Mouse (Mus musculus) spleen, adult 2 months (tissue): ENCODE measurements around the gene Ass1. TPM values are rescaled to one million over a fixed set of nuclear protein-coding genes. Genes with fewer than 3 reads are reported as not detected.
A peak's percentile ranks its signal among the peaks of the same experiment; 100 is the strongest.

Source experiments
- DNase-seq, 2 experiments: peaks; one replicate each; pipeline versions ENCODE4 v3.0.0 to v3.0.0-alpha.2; 2012 to 2021; ENCODE audit warnings: low spot score in 2 of 2, low read depth in 1 of 2
- H3K27ac ChIP-seq: fragments of 200-500 bp; 2 replicates; pipeline ENCODE4 v1.5.1; 2012; ENCODE audit warnings: low read length, inconsistent platforms; ENCODE audit not compliant: insufficient read depth
- H3K27me3 ChIP-seq: fragments of 200-500 bp; 2 replicates; pipeline ENCODE4 v1.6.1; 2012; ENCODE audit warnings: mild to moderate bottlenecking, moderate library complexity, low read length, inconsistent platforms; ENCODE audit not compliant: control insufficient read depth, insufficient read depth
- H3K36me3 ChIP-seq: fragments of 200-500 bp; 2 replicates; pipeline ENCODE4 v1.6.1; 2012; ENCODE audit warnings: mild to moderate bottlenecking, low read length, inconsistent platforms; ENCODE audit not compliant: control insufficient read depth, insufficient read depth
- H3K4me1 ChIP-seq: fragments of 200-500 bp; 2 replicates; pipeline ENCODE4 v1.6.1; 2011; ENCODE audit warnings: inconsistent platforms; ENCODE audit not compliant: control insufficient read depth, insufficient read depth, insufficient read length
- H3K4me3 ChIP-seq: fragments of 200-500 bp; 2 replicates; pipeline ENCODE4 v1.5.1; 2011; ENCODE audit warnings: mild to moderate bottlenecking, inconsistent platforms; ENCODE audit not compliant: insufficient read depth, insufficient read length; ENCODE audit errors: extremely low read depth
- CTCF ChIP-seq: fragments of 200-500 bp; IDR thresholded peaks from 2 replicates; pipeline ENCODE4 v1.5.1; 2011; ENCODE audit warnings: mild to moderate bottlenecking, inconsistent platforms; ENCODE audit not compliant: insufficient read depth, insufficient read length, insufficient replicate concordance; ENCODE audit errors: extremely low read depth
- POLR2A ChIP-seq: fragments of 200-500 bp; IDR thresholded peaks from 2 replicates; pipeline ENCODE4 v1.6.1; 2011; ENCODE audit warnings: low read depth, low read length, inconsistent platforms
- WGBS: fragments of 180-500 bp; shearing (Covaris S2); methylation state at CpG from one replicate; pipeline ENCODE4 v1.1.7; 2018; 5-methylcytosine and 5-hydroxymethylcytosine counted together
- polyA plus RNA-seq: library from polyadenylated mRNA; depleted of rRNA; stranded (reverse); fragments of >200 nt; gene quantifications from 2 replicates; pipeline ENCODE4 v1.2.3, GENCODE M21; 2012; rRNA removed

Gene Ass1
- 17.5 and 18.9 TPM in 2 replicates for polyA plus RNA-seq

GRCm38 (mm10) chr2:31469931-31470682, at the start of gene Ass1:
TSS of gene Ass1 (plus strand) at chr2:31470207.
- Histone ChIP-seq H3K4me3 (peak within 1 kb of the TSS; percentile 74), H3K27me3 (no peaks in the 10 kb centered on the region), H3K4me1 (peaks cover 5% of the 10 kb centered on the region; the same call in 1 of the 2 replicates), H3K27ac (peak within 1 kb of the TSS; percentile 59), H3K36me3 (no peaks in the 10 kb centered on the region)
- peak; percentile 69 to 83 for DNase-seq
- under 1% methylated on average over 49 of the region's 49 CpGs for WGBS
- TF ChIP-seq CTCF: no peak
- peak; percentile 33; the same call in 1 of the 2 replicates for TF ChIP-seq POLR2A

- no peaks in the 10 kb centered on the region for H3K27me3 ChIP-seq
- TF ChIP-seq CTCF: no peak
- no peak for TF ChIP-seq POLR2A
- H3K36me3 ChIP-seq: no peaks in the 10 kb centered on the region
- DNase-seq: no peak
- H3K27ac ChIP-seq: no peak overlapping the region
- no peaks in the 10 kb centered on the region for H3K4me1 ChIP-seq
- H3K4me3 ChIP-seq: no peak overlapping the region
- WGBS: 82% methylated on average over 6 of the region's 6 CpGs
Measured at GRCm38 (mm10) chr2:31420914-31421313, 49.1 kb upstream of the Ass1 start.

GRCm38 (mm10) chr2:31422576-31422975, 47.4 kb upstream of the Ass1 start:
- no peaks in the 10 kb centered on the region for H3K27me3 ChIP-seq

GRCm38 (mm10) chr2:31431477-31431876, 38.5 kb upstream of the Ass1 start:
- H3K27me3 ChIP-seq: no peaks in the 10 kb centered on the region
- H3K4me3 ChIP-seq: no peak overlapping the region
- no peaks in the 10 kb centered on the region for H3K4me1 ChIP-seq
- no peak for DNase-seq
- TF ChIP-seq POLR2A: no peak
- TF ChIP-seq CTCF: no peak
- H3K36me3 ChIP-seq: no peaks in the 10 kb centered on the region
- H3K27ac ChIP-seq: no peak overlapping the region
- WGBS: 93% methylated on average over 5 of the region's 5 CpGs

More at GRCm38 (mm10) chr2:31422576-31422975, 47.4 kb upstream of the Ass1 start:
- DNase-seq: no peak
- H3K4me3 ChIP-seq: no peak overlapping the region
- H3K27ac ChIP-seq: no peak overlapping the region
- no peaks in the 10 kb centered on the region for H3K36me3 ChIP-seq
- TF ChIP-seq CTCF: no peak
- TF ChIP-seq POLR2A: no peak
- 69% methylated on average over 6 of the region's 6 CpGs for WGBS
- no peaks in the 10 kb centered on the region for H3K4me1 ChIP-seq

GRCm38 (mm10) chr2:31434746-31435145, 35.3 kb upstream of the Ass1 start:
- no peak for DNase-seq
- H3K4me1 ChIP-seq: no peaks in the 10 kb centered on the region
- TF ChIP-seq POLR2A (no peak), CTCF (no peak)
- H3K27me3 ChIP-seq: no peaks in the 10 kb centered on the region
- WGBS: 31% methylated on average over 10 of the region's 10 CpGs
- no peaks in the 10 kb centered on the region for H3K36me3 ChIP-seq
- no peak overlapping the region for H3K27ac ChIP-seq
- H3K4me3 ChIP-seq: no peak overlapping the region

GRCm38 (mm10) chr2:31435567-31435966, 34.4 kb upstream of the Ass1 start:
- 38% methylated on average over 6 of the region's 6 CpGs for WGBS
- no peaks in the 10 kb centered on the region for H3K4me1 ChIP-seq
- peak in 1 of 2 experiments; percentile 34 for DNase-seq
- no peaks in the 10 kb centered on the region for H3K27me3 ChIP-seq
- no peak overlapping the region for H3K27ac ChIP-seq
- H3K36me3 ChIP-seq: no peaks in the 10 kb centered on the region
- TF ChIP-seq POLR2A: no peak
- peak; percentile 56; the same call in 1 of the 2 replicates for TF ChIP-seq CTCF
- H3K4me3 ChIP-seq: no peak overlapping the region
